Mouse (Mus musculus) forebrain, embryonic 16.5 days (tissue): ENCODE measurements around the gene Scn10a. TPM values are rescaled to one million over a fixed set of nuclear protein-coding genes. Genes with fewer than 3 reads are reported as not detected.

Source experiments
- ATAC-seq: fragments of 200-750 bp; cut with Nextera tagmentation; 2 replicates; pipeline ENCODE4 v1.8.0; 2017; ENCODE audit warnings: mild to moderate bottlenecking, moderate library complexity
- H3K27ac ChIP-seq: fragments of 300-500 bp; sonication (generic); 2 replicates; pipeline ENCODE4 v1.5.1; 2014; ENCODE audit warnings: low read length, control low read depth
- H3K27me3 ChIP-seq: fragments of 300-500 bp; sonication (generic); replicated peaks from 2 replicates; pipeline ENCODE4 v1.6.1; 2014; ENCODE audit warnings: low read length; ENCODE audit not compliant: control insufficient read depth, insufficient read depth
- H3K36me3 ChIP-seq: fragments of 300-500 bp; sonication (generic); 2 replicates; pipeline ENCODE4 v1.6.1; 2014; ENCODE audit not compliant: control insufficient read depth, insufficient read depth
- H3K4me1 ChIP-seq: fragments of 300-500 bp; sonication (generic); replicated peaks from 2 replicates; pipeline ENCODE4 v1.6.1; 2014; ENCODE audit warnings: low read length; ENCODE audit not compliant: control insufficient read depth, insufficient read depth
- H3K4me2 ChIP-seq: fragments of 300-500 bp; sonication (generic); 2 replicates; pipeline ENCODE4 v1.6.1; 2014; ENCODE audit warnings: mild to moderate bottlenecking, low read length, control low read depth
- H3K4me3 ChIP-seq: fragments of 300-500 bp; sonication (generic); replicated peaks from 2 replicates; pipeline ENCODE4 v1.5.1; 2014; ENCODE audit warnings: mild to moderate bottlenecking, low read length, control low read depth
- H3K9ac ChIP-seq: fragments of 300-500 bp; sonication (generic); replicated peaks from 2 replicates; pipeline ENCODE4 v1.6.1; 2014; ENCODE audit warnings: low read depth, low read length, control low read depth
- H3K9me3 ChIP-seq: fragments of 300-500 bp; sonication (generic); 2 replicates; pipeline ENCODE4 v1.6.1; 2016; ENCODE audit warnings: low read length; ENCODE audit not compliant: control insufficient read depth
- WGBS: fragments of 180-500 bp; shearing (Covaris S2); extraction: QIAGEN DNeasy Blood & Tissue Kit; methylation state at CpG from one replicate; pipeline ENCODE4 v1.1.7; 2014; 5-methylcytosine and 5-hydroxymethylcytosine counted together
- polyA plus RNA-seq: library from polyadenylated mRNA; unstranded; fragments of >200 nt; fragmentation: Nextera tagmentation; extraction: Ambion mirVana; gene quantifications from 2 replicates; pipeline ENCODE4 v1.2.1, GENCODE M21; 2015

Gene Scn10a
- polyA plus RNA-seq, 1 experiment from 2014 or later: 0.09 TPM

GRCm38 (mm10) chr9:119589592-119589991 is 129.5 kb downstream of the Scn10a start:
- 90% methylated on average over 8 of the region's 8 CpGs for WGBS
- H3K27me3 ChIP-seq: no peaks in the 10 kb centered on the region
- H3K27ac ChIP-seq: no peak overlapping the region
- H3K4me2 ChIP-seq: no peak overlapping the region
- ATAC-seq: no peak
- no peak overlapping the region for H3K9ac ChIP-seq
- H3K4me3 ChIP-seq: no peak overlapping the region
- no peaks in the 10 kb centered on the region for H3K36me3 ChIP-seq
- H3K9me3 ChIP-seq: no peaks in the 10 kb centered on the region
- no peaks in the 10 kb centered on the region for H3K4me1 ChIP-seq

- Histone ChIP-seq H3K9ac (no peak overlapping the region), H3K27me3 (no peaks in the 10 kb centered on the region), H3K36me3 (no peaks in the 10 kb centered on the region), H3K4me1 (no peaks in the 10 kb centered on the region), H3K27ac (no peak overlapping the region), H3K9me3 (no peaks in the 10 kb centered on the region), H3K4me3 (no peak overlapping the region), H3K4me2 (no peak overlapping the region)
- ATAC-seq: no peak
- WGBS: 48% methylated on average over 26 of the region's 26 CpGs
These were observed 130.2 kb downstream of the Scn10a start for GRCm38 (mm10) chr9:119588763-119589449.

- no peak overlapping the region for H3K27ac ChIP-seq
- peaks cover 21% of the 10 kb centered on the region for H3K27me3 ChIP-seq
- peak; percentile 60 for ATAC-seq
- peaks cover 11% of the 10 kb centered on the region for H3K4me1 ChIP-seq
- H3K4me3 ChIP-seq: no peak overlapping the region
- 1% methylated on average over 6 of the region's 6 CpGs for WGBS
- H3K4me2 ChIP-seq: no peak overlapping the region
- no peaks in the 10 kb centered on the region for H3K36me3 ChIP-seq
- H3K9me3 ChIP-seq: no peaks in the 10 kb centered on the region
- H3K9ac ChIP-seq: no peak overlapping the region
These were observed 138.5 kb downstream of the Scn10a start for GRCm38 (mm10) chr9:119580668-119581067.

- H3K9ac ChIP-seq: no peak overlapping the region
- WGBS: 89% methylated on average over 17 of the region's 17 CpGs
- H3K4me1 ChIP-seq: peaks cover 11% of the 10 kb centered on the region
- H3K9me3 ChIP-seq: no peaks in the 10 kb centered on the region
- no peak overlapping the region for H3K4me3 ChIP-seq
- no peak overlapping the region for H3K27ac ChIP-seq
- peaks cover 21% of the 10 kb centered on the region for H3K27me3 ChIP-seq
- H3K36me3 ChIP-seq: no peaks in the 10 kb centered on the region
- no peak overlapping the region for H3K4me2 ChIP-seq
- ATAC-seq: no peak
These were observed 138.9 kb downstream of the Scn10a start for GRCm38 (mm10) chr9:119580187-119580586.

GRCm38 (mm10) chr9:119578636-119579438 is 140.3 kb downstream of the Scn10a start, which contains the start of gene Scn5a:
Gene Scn5a, minus strand, starts transcription at chr9:119579016.
- Histone ChIP-seq H3K9ac (peak within 1 kb of the TSS; percentile 58), H3K4me2 (peak within 1 kb of the TSS; percentile 89), H3K4me1 (peaks cover 11% of the 10 kb centered on the region), H3K4me3 (peak within 1 kb of the TSS; percentile 55), H3K9me3 (no peaks in the 10 kb centered on the region), H3K27me3 (peaks cover 21% of the 10 kb centered on the region), H3K36me3 (no peaks in the 10 kb centered on the region), H3K27ac (no peak within 1 kb of the TSS)
- WGBS: 1% methylated on average over 34 of the region's 99 CpGs
- ATAC-seq: peak; percentile 63

- peaks cover 21% of the 10 kb centered on the region for H3K27me3 ChIP-seq
- H3K27ac ChIP-seq: no peak overlapping the region
- ATAC-seq: peak; percentile 16; the same call in 1 of the 2 replicates
- H3K4me3 ChIP-seq: peak overlapping the region; percentile 55
- peak overlapping the region; percentile 89 for H3K4me2 ChIP-seq
- H3K9ac ChIP-seq: peak overlapping the region; percentile 58
- WGBS: 0% methylated on average over 24 of the region's 24 CpGs
- H3K4me1 ChIP-seq: peaks cover 14% of the 10 kb centered on the region
- no peaks in the 10 kb centered on the region for H3K9me3 ChIP-seq
- no peaks in the 10 kb centered on the region for H3K36me3 ChIP-seq
These were observed 140.8 kb downstream of the Scn10a start for GRCm38 (mm10) chr9:119578311-119578635.

- 91% methylated on average over 2 of the region's 2 CpGs for WGBS
- peaks cover 21% of the 10 kb centered on the region for H3K27me3 ChIP-seq
These were observed 142.1 kb downstream of the Scn10a start for GRCm38 (mm10) chr9:119576977-119577376.

GRCm38 (mm10) chr9:119575732-119576131 is 143.4 kb downstream of the Scn10a start:
- WGBS: 59% methylated on average over 9 of the region's 9 CpGs
- Histone ChIP-seq H3K4me3 (no peak overlapping the region), H3K27ac (no peak overlapping the region), H3K9me3 (no peaks in the 10 kb centered on the region), H3K4me2 (no peak overlapping the region), H3K36me3 (no peaks in the 10 kb centered on the region), H3K4me1 (peaks cover 38% of the 10 kb centered on the region), H3K9ac (no peak overlapping the region), H3K27me3 (peaks cover 21% of the 10 kb centered on the region)
- ATAC-seq: no peak

More at GRCm38 (mm10) chr9:119576977-119577376, 142.1 kb downstream of the Scn10a start:
- no peak overlapping the region for H3K4me3 ChIP-seq
- no peaks in the 10 kb centered on the region for H3K9me3 ChIP-seq
- no peak overlapping the region for H3K27ac ChIP-seq
- no peaks in the 10 kb centered on the region for H3K36me3 ChIP-seq
- peaks cover 27% of the 10 kb centered on the region for H3K4me1 ChIP-seq
- H3K9ac ChIP-seq: no peak overlapping the region
- no peak for ATAC-seq
- H3K4me2 ChIP-seq: no peak overlapping the region

- no peak overlapping the region for H3K27ac ChIP-seq
- no peak for ATAC-seq
- H3K36me3 ChIP-seq: no peaks in the 10 kb centered on the region
- WGBS: 79% methylated on average over 7 of the region's 7 CpGs
- H3K9ac ChIP-seq: no peak overlapping the region
- H3K4me3 ChIP-seq: no peak overlapping the region
- H3K9me3 ChIP-seq: no peaks in the 10 kb centered on the region
- H3K4me1 ChIP-seq: peaks cover 38% of the 10 kb centered on the region
- peaks cover 12% of the 10 kb centered on the region for H3K27me3 ChIP-seq
- H3K4me2 ChIP-seq: no peak overlapping the region
These were observed 144.8 kb downstream of the Scn10a start for GRCm38 (mm10) chr9:119574366-119574765.
